Mouse (Mus musculus) embryonic facial prominence, embryonic 13.5 days (tissue): ENCODE data around the gene Qk. TPM values are rescaled to one million over a fixed set of nuclear protein-coding genes. Genes with fewer than 3 reads are reported as not detected.

ENCODE experiments used
- ATAC-seq: fragments of 200-750 bp; cut with Nextera tagmentation; 2 replicates; pipeline ENCODE4 v1.8.0; 2017; ENCODE audit warnings: low read depth; ENCODE audit not compliant: insufficient number of reproducible peaks, insufficient read depth, low FRiP score, low TSS enrichment
- H3K27ac ChIP-seq: fragments of 300-500 bp; sonication (generic); 2 replicates; pipeline ENCODE4 v1.5.1; 2015; ENCODE audit warnings: moderate library complexity, mild to moderate bottlenecking, inconsistent platforms
- H3K27me3 ChIP-seq: fragments of 300-500 bp; sonication (generic); 2 replicates; pipeline ENCODE4 v1.6.1; 2015; ENCODE audit warnings: mild to moderate bottlenecking, inconsistent platforms
- H3K36me3 ChIP-seq: fragments of 300-500 bp; sonication (generic); 2 replicates; pipeline ENCODE4 v1.6.1; 2015; ENCODE audit warnings: mild to moderate bottlenecking, inconsistent platforms
- H3K4me1 ChIP-seq: fragments of 300-500 bp; sonication (generic); 2 replicates; pipeline ENCODE4 v1.6.1; 2015; ENCODE audit warnings: inconsistent platforms
- H3K4me2 ChIP-seq: fragments of 300-500 bp; sonication (generic); 2 replicates; pipeline ENCODE4 v1.6.1; 2015; ENCODE audit warnings: moderate library complexity, mild to moderate bottlenecking, inconsistent platforms
- H3K4me3 ChIP-seq: fragments of 300-500 bp; sonication (generic); 2 replicates; pipeline ENCODE4 v1.5.1; 2015; ENCODE audit warnings: mild to moderate bottlenecking, inconsistent platforms
- H3K9ac ChIP-seq: fragments of 300-500 bp; sonication (generic); 2 replicates; pipeline ENCODE4 v1.6.1; 2015; ENCODE audit warnings: mild to moderate bottlenecking, inconsistent platforms
- H3K9me3 ChIP-seq: fragments of 300-500 bp; sonication (generic); 2 replicates; pipeline ENCODE4 v1.6.1; 2016; ENCODE audit warnings: inconsistent platforms
- WGBS: fragments of 180-500 bp; shearing (Covaris S2); methylation state at CpG from one replicate; pipeline ENCODE4 v1.1.7; 2015; ENCODE audit warnings: mixed read lengths; 5-methylcytosine and 5-hydroxymethylcytosine counted together
- polyA plus RNA-seq: library from polyadenylated mRNA; unstranded; fragments of >200 nt; fragmentation: Nextera tagmentation; extraction: Ambion mirVana; gene quantifications from 2 replicates; pipeline ENCODE4 v1.2.1, GENCODE M21; 2015

Qk gene
- polyA plus RNA-seq, 1 experiment from 2014 or later = 30.4 TPM

DNA sequence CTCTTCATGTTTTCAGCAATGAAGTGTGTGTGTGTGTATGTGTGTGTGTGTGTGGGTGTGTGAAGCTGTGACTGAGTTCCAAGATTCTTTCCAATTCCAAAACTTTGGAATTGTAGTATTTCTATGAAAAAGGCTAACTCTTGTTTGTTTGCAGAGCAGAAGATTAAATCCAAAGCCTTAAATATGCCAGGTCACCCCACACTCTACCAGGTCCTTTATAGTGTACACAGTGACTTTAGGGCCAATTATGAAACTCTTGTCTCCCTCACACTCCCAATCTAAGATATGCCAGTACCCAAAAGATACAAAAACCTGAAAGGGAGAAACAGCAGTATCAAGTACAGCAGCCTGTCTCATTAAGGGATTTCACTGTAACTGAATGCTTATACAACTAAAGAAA is 15.7 kb downstream of the Qk start:
- Histone ChIP-seq H3K9me3 (no peaks in the 10 kb centered on the region), H3K36me3 (no peaks in the 10 kb centered on the region)
- no peak for ATAC-seq

GRCm38 (mm10) chr17:10300968-10301795 is 18.5 kb downstream of the Qk start:
- H3K27ac ChIP-seq = no peak overlapping the region
- WGBS = 68% methylated on average over 4 of the region's 4 CpGs
- H3K4me3 ChIP-seq = no peak overlapping the region
- no peaks in the 10 kb centered on the region for H3K27me3 ChIP-seq
- no peaks in the 10 kb centered on the region for H3K9me3 ChIP-seq
- no peak overlapping the region for H3K9ac ChIP-seq
- H3K4me1 ChIP-seq = 0 out of 2 replicates have a peak, but pooled peaks cover 3% of the 10 kb centered on the region
- H3K36me3 ChIP-seq = no peaks in the 10 kb centered on the region
- H3K4me2 ChIP-seq = no peak overlapping the region
- ATAC-seq = no peak

More for the DNA sequence above, 15.7 kb downstream of the Qk start:
- H3K4me2 ChIP-seq = no peak overlapping the region
- no peak overlapping the region for H3K4me3 ChIP-seq
- no peak overlapping the region for H3K9ac ChIP-seq
- no peak overlapping the region for H3K27ac ChIP-seq
- H3K27me3 ChIP-seq = no peaks in the 10 kb centered on the region
- H3K4me1 ChIP-seq = peaks cover 4% of the 10 kb centered on the region; the same call in 1 of the 2 replicates

- Histone ChIP-seq H3K9me3 (no peaks in the 10 kb centered on the region), H3K4me3 (no peak overlapping the region), H3K36me3 (no peaks in the 10 kb centered on the region), H3K9ac (no peak overlapping the region), H3K4me1 (0 out of 2 replicates have a peak, but pooled peaks cover 3% of the 10 kb centered on the region), H3K4me2 (no peak overlapping the region), H3K27me3 (no peaks in the 10 kb centered on the region), H3K27ac (no peak overlapping the region)
- no peak for ATAC-seq
- 75% methylated on average over 1 of the region's 1 CpGs for WGBS
These were observed 20.3 kb downstream of the Qk start for GRCm38 (mm10) chr17:10299396-10299795.

GRCm38 (mm10) chr17:10292520-10292919 is 27.1 kb downstream of the Qk start:
- peaks cover 8% of the 10 kb centered on the region for H3K4me1 ChIP-seq
- H3K27me3 ChIP-seq = no peaks in the 10 kb centered on the region
- H3K27ac ChIP-seq = no peak overlapping the region
- ATAC-seq = no peak
- no peak overlapping the region for H3K4me3 ChIP-seq
- WGBS = 60% methylated on average over 2 of the region's 2 CpGs
- H3K9me3 ChIP-seq = no peaks in the 10 kb centered on the region
- no peak overlapping the region for H3K9ac ChIP-seq
- no peaks in the 10 kb centered on the region for H3K36me3 ChIP-seq
- H3K4me2 ChIP-seq = no peak overlapping the region

DNA sequence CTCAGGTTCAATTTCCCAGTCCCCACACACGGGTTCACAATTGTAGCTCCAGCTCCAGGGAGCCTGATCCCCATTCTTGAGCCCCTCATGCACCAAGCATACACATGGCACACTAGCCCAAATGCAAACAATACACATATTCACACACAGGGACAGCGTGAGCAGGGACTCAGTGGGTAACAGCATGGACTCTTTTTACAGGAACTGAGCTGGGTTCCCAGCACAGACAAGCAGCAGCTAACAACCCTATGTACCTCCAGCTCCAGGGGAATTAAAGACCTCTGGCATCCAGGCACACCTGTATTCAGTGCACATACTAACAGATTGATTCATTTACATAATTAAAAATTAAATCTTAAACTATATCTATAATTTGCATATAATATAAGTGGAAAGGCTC is 34.9 kb downstream of the Qk start:
- Histone ChIP-seq H3K4me2 (no peak overlapping the region), H3K36me3 (peaks cover 6% of the 10 kb centered on the region; the same call in 1 of the 2 replicates), H3K9ac (no peak overlapping the region), H3K9me3 (no peaks in the 10 kb centered on the region), H3K4me3 (no peak overlapping the region), H3K27ac (no peak overlapping the region), H3K4me1 (0 out of 2 replicates have a peak, but pooled peaks cover 2% of the 10 kb centered on the region), H3K27me3 (no peaks in the 10 kb centered on the region)
- no peak for ATAC-seq
- WGBS = 72% methylated on average over 2 of the region's 2 CpGs

GRCm38 (mm10) chr17:10279532-10279931 is 40.1 kb downstream of the Qk start:
- no peaks in the 10 kb centered on the region for H3K9me3 ChIP-seq
- no peaks in the 10 kb centered on the region for H3K27me3 ChIP-seq
- H3K27ac ChIP-seq = no peak overlapping the region
- 89% methylated on average over 2 of the region's 2 CpGs for WGBS
- H3K4me1 ChIP-seq = no peaks in the 10 kb centered on the region
- no peak overlapping the region for H3K4me3 ChIP-seq
- H3K36me3 ChIP-seq = peaks cover 6% of the 10 kb centered on the region; the same call in 1 of the 2 replicates
- H3K4me2 ChIP-seq = no peak overlapping the region
- ATAC-seq = no peak
- no peak overlapping the region for H3K9ac ChIP-seq

DNA sequence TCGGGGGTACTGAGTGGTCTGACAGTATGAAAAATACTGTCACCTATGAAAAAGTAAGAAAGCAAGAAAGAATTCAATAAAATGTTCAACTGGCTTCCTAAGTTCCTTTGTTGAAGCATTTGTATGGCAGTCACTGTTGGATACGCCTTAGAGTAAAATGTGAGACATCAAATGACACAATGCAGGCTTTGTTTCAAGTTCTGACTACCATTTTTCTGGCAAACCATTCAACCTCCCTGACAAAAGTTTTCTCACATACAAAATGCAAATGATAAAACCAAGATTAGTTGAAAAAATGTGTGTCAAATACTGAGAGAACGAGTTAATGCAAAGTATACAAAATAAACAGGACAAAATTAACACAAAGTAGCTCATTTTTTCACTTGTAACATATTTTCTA is 50.1 kb downstream of the Qk start:
- no peak overlapping the region for H3K27ac ChIP-seq
- H3K9me3 ChIP-seq = no peaks in the 10 kb centered on the region
- H3K4me2 ChIP-seq = no peak overlapping the region
- H3K4me3 ChIP-seq = no peak overlapping the region
- H3K27me3 ChIP-seq = no peaks in the 10 kb centered on the region
- peaks cover 6% of the 10 kb centered on the region for H3K36me3 ChIP-seq
- H3K9ac ChIP-seq = no peak overlapping the region
- WGBS = 58% methylated on average over 3 of the region's 3 CpGs
- no peak for ATAC-seq
- no peaks in the 10 kb centered on the region for H3K4me1 ChIP-seq

DNA sequence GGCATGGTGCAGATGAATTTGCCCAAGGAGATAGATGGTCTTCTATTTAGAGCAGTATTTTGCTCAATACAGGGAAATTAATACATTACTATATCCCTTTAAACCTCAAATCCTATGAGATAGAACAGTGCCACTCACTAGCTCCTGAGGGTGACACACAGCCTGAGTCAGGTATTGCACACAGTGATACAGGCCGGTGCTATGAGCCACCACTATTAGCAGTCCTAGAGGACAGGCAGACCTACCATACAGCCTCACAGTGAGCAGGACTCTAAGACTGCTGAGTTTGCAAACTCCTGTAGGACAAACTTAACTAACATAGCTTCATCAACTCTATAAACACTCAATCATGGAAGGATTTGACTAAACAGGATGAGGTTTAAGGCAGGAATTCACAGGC is 51.2 kb downstream of the Qk start:
- Histone ChIP-seq H3K36me3 (peaks cover 6% of the 10 kb centered on the region), H3K4me3 (no peak overlapping the region), H3K9ac (no peak overlapping the region), H3K9me3 (no peaks in the 10 kb centered on the region), H3K27ac (no peak overlapping the region), H3K4me2 (no peak overlapping the region), H3K4me1 (no peaks in the 10 kb centered on the region), H3K27me3 (no peaks in the 10 kb centered on the region)
- no peak for ATAC-seq
- WGBS = 82% methylated on average over 1 of the region's 1 CpGs

- H3K4me3 ChIP-seq = no peak overlapping the region
- ATAC-seq = no peak
- no peak overlapping the region for H3K27ac ChIP-seq
- 78% methylated on average over 4 of the region's 4 CpGs for WGBS
- H3K4me1 ChIP-seq = no peaks in the 10 kb centered on the region
- H3K9ac ChIP-seq = no peak overlapping the region
- no peak overlapping the region for H3K4me2 ChIP-seq
- H3K36me3 ChIP-seq = peaks cover 9% of the 10 kb centered on the region; the same call in 1 of the 2 replicates
- H3K9me3 ChIP-seq = no peaks in the 10 kb centered on the region
- H3K27me3 ChIP-seq = no peaks in the 10 kb centered on the region
These were observed 53.4 kb downstream of the Qk start for GRCm38 (mm10) chr17:10266207-10266606.

DNA sequence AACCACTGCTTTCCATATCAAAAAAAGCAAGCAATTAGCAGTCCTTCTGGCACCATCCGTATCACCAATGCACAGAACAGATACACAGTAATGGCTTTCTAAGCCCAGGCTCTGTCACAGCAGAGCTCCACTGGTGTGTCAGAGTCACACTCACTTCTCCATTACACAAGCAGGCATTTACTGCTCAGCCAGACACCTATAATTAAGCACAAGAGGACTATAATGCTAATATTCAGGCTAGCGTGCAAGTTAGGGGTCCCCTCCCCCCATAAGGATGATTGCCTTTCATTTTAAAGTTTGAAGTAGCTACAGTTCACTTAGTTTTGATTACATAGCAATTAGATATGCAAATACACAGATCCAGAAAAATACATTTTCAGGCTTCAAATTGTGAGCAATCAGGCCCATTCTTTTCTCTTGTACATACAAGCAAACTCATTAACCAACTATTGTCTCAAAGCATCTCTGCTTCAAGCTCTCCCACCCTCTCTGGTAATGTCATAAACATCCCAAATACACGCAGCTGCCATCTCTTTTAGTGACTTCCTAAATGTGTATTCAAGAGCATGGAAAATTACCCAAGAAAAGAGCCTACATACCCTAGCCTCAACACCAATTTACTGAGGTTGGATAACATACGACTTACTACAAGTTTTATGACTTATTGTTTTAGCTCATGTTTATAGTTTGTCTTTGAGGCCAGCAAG is 68.2 kb downstream of the Qk start:
- H3K9ac ChIP-seq = no peak overlapping the region
- 72% methylated on average over 4 of the region's 4 CpGs for WGBS
- ATAC-seq = no peak
- no peaks in the 10 kb centered on the region for H3K36me3 ChIP-seq
- no peak overlapping the region for H3K4me2 ChIP-seq
- H3K27ac ChIP-seq = no peak overlapping the region
- no peaks in the 10 kb centered on the region for H3K4me1 ChIP-seq
- H3K9me3 ChIP-seq = no peaks in the 10 kb centered on the region
- no peaks in the 10 kb centered on the region for H3K27me3 ChIP-seq
- H3K4me3 ChIP-seq = no peak overlapping the region

- Histone ChIP-seq H3K27me3 (no peaks in the 10 kb centered on the region), H3K4me1 (peaks cover 4% of the 10 kb centered on the region), H3K4me3 (no peak overlapping the region), H3K27ac (no peak overlapping the region), H3K4me2 (no peak overlapping the region), H3K36me3 (peaks cover 3% of the 10 kb centered on the region; the same call in 1 of the 2 replicates), H3K9ac (no peak overlapping the region), H3K9me3 (no peaks in the 10 kb centered on the region)
- WGBS = 81% methylated on average over 1 of the region's 1 CpGs
- no peak for ATAC-seq
These were observed 79.6 kb downstream of the Qk start for GRCm38 (mm10) chr17:10240081-10240480.

- Histone ChIP-seq H3K36me3 (peaks cover 6% of the 10 kb centered on the region; the same call in 1 of the 2 replicates), H3K4me1 (no peaks in the 10 kb centered on the region), H3K4me2 (no peak overlapping the region), H3K4me3 (no peak overlapping the region), H3K9ac (no peak overlapping the region), H3K9me3 (no peaks in the 10 kb centered on the region), H3K27me3 (no peaks in the 10 kb centered on the region), H3K27ac (no peak overlapping the region)
- ATAC-seq = no peak
- WGBS = 98% methylated on average over 2 of the region's 2 CpGs
These were observed 83.1 kb downstream of the Qk start for GRCm38 (mm10) chr17:10236595-10236994.
